23 mouse cellular contexts compared by ENCODE assay signal in the genomic region with DNA sequence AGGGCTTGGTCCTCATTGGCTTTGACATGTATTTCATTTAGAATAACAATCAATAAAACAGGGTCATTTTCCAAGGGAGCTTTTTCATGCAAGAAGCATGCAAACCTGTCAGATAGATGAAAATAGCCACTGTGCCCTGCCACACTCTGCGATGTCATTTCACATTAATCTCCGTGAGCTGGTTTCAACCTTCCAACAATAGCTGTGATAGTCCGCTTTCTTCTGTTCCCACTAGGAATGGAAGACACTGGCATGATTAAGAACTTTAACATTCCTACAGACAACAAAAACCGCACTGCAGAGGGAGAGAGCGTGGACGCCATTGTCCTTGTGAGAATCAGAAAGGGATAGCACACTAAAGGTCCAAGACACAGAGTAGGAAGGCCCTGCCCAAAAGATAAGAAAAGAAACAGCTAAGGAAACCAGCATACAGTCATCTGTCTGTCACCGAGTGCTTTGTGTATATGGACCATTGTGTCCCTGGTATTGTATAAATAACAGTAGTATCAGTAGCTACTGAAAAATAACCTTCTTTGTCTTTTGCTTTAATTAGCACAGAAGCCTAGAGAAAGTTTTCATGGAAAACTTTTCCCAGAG.
DNase-seq lines count a peak whose midpoint lies in the region; ATAC-seq lines count a peak whose summit lies in the region.
"Had no signal": no experiment of that assay in that cellular context is flagged by ENCODE, and none has a peak within 500 bp of the region (broad histone marks: within the 10 kb centered on the region; RNA-seq: fewer than 3 reads in every experiment).

No protein-coding gene starts in this region.

- no peaks in the 10 kb centered on the region for H3K27me3 ChIP-seq in hindbrain, embryonic 11.5 days (ENCODE audit: control insufficient read depth, insufficient read depth, low read length)
- no peaks in the 10 kb centered on the region for H3K27me3 ChIP-seq in hindbrain, embryonic 12.5 days
- H3K27me3 ChIP-seq: embryonic facial prominence, embryonic 13.5 days; hindbrain, embryonic 15.5 days; limb, embryonic 15.5 days; liver, embryonic 15.5 days; midbrain, embryonic 13.5 days had no signal

- H3K4me2 ChIP-seq in hindbrain, embryonic 11.5 days (replicated peaks; ENCODE audit: low read depth, low read length), result no peak overlapping the region
- H3K4me2 ChIP-seq in hindbrain, embryonic 12.5 days (replicated peaks), result no peak overlapping the region
- H3K4me2 ChIP-seq: embryonic facial prominence, embryonic 13.5 days; hindbrain, embryonic 15.5 days; limb, embryonic 15.5 days; liver, embryonic 15.5 days; midbrain, embryonic 13.5 days had no signal

- H3K36me3 ChIP-seq in hindbrain, embryonic 11.5 days (ENCODE audit: control insufficient read depth, insufficient read depth, low read length), result no peaks in the 10 kb centered on the region
- H3K36me3 ChIP-seq in hindbrain, embryonic 12.5 days, result no peaks in the 10 kb centered on the region
- H3K36me3 ChIP-seq: embryonic facial prominence, embryonic 13.5 days; hindbrain, embryonic 15.5 days; limb, embryonic 15.5 days; liver, embryonic 15.5 days; midbrain, embryonic 13.5 days had no signal

- WGBS in hindbrain, embryonic 11.5 days, result 45% methylated on average over 7 of the region's 7 CpGs
- WGBS in hindbrain, embryonic 12.5 days, result 40% methylated on average over 7 of the region's 7 CpGs

- ATAC-seq in hindbrain, embryonic 11.5 days (ENCODE audit: low FRiP score), result peak; percentile 47
- no peak for ATAC-seq in hindbrain, embryonic 12.5 days (ENCODE audit: low FRiP score)
- ATAC-seq: CD4-positive, CD25-positive, alpha-beta regulatory T cell, adult 4 months; forebrain, embryonic 14.5 days; midbrain, embryonic 13.5 days had no signal

- H3K9me3 ChIP-seq in hindbrain, embryonic 11.5 days (ENCODE audit: control insufficient read depth, low read length), result no peaks in the 10 kb centered on the region
- no peaks in the 10 kb centered on the region for H3K9me3 ChIP-seq in hindbrain, embryonic 12.5 days (replicated peaks)
- H3K9me3 ChIP-seq: embryonic facial prominence, embryonic 13.5 days; hindbrain, embryonic 15.5 days; limb, embryonic 15.5 days; liver, embryonic 15.5 days; midbrain, embryonic 13.5 days had no signal

- H3K9ac ChIP-seq in hindbrain, embryonic 11.5 days (ENCODE audit: low read depth, low read length), result no peak overlapping the region
- H3K9ac ChIP-seq in hindbrain, embryonic 12.5 days, result no peak overlapping the region
- H3K9ac ChIP-seq: embryonic facial prominence, embryonic 13.5 days; hindbrain, embryonic 15.5 days; limb, embryonic 15.5 days; liver, embryonic 15.5 days; midbrain, embryonic 13.5 days had no signal

- H3K4me3 ChIP-seq in hindbrain, embryonic 11.5 days (ENCODE audit: low read depth, low read length), result no peak overlapping the region
- no peak overlapping the region for H3K4me3 ChIP-seq in hindbrain, embryonic 12.5 days
- H3K4me3 ChIP-seq: embryonic facial prominence, embryonic 13.5 days; gastrocnemius, adult 2 months; hindbrain, embryonic 15.5 days; left cerebral cortex, adult 2 months; limb, embryonic 15.5 days; liver, embryonic 15.5 days; midbrain, embryonic 13.5 days had no signal

- H3K27ac ChIP-seq in hindbrain, embryonic 11.5 days (ENCODE audit: low read depth, low read length), result no peak overlapping the region
- no peak overlapping the region for H3K27ac ChIP-seq in hindbrain, embryonic 12.5 days
- H3K27ac ChIP-seq: embryonic facial prominence, embryonic 13.5 days; gastrocnemius, adult 2 months; hindbrain, embryonic 15.5 days; kidney, postnatal 0 days; left cerebral cortex, adult 2 months; limb, embryonic 15.5 days; liver, embryonic 15.5 days; midbrain, embryonic 13.5 days had no signal

- peak; percentile 13 for DNase-seq in hindbrain, embryonic 11.5 days (ENCODE audit: low spot score)
- peak; percentile 6 for DNase-seq in embryo, embryonic 9.5 days (ENCODE audit: extremely low spot score)
- peak; percentile 35 for DNase-seq in lung, postnatal 25 days (ENCODE audit: low spot score)
- DNase-seq in retina, postnatal 7 days (ENCODE audit: low read depth, low spot score), result peak; percentile 8
- no peak for DNase-seq in kidney, postnatal 10 days
- DNase-seq in left cerebral cortex, postnatal 10 days (ENCODE audit: extremely low spot score in 1 of 2, low spot score in 2 of 2), result no peak
- DNase-seq: adrenal gland, postnatal 25 days; cerebellum, adult 9-10 months; gastrocnemius, adult 2 months; heart, postnatal 36 days; kidney, adult 2 months; left cerebral cortex, postnatal 4 days; thymus, adult 2 months had no signal

- no peaks in the 10 kb centered on the region for H3K4me1 ChIP-seq in hindbrain, embryonic 11.5 days (replicated peaks; ENCODE audit: control insufficient read depth, insufficient read depth, low read length)
- no peaks in the 10 kb centered on the region for H3K4me1 ChIP-seq in hindbrain, embryonic 12.5 days
- H3K4me1 ChIP-seq: embryonic facial prominence, embryonic 13.5 days; limb, embryonic 15.5 days; liver, embryonic 15.5 days; midbrain, embryonic 13.5 days had no signal

- intact Hi-C loops in left cerebral cortex, postnatal 10 days (cut with DNase I), result no loop called here

Comparison
In these comparisons a context has a peak if more than half of its experiments do, and no peak if none do; other contexts are left out.
1. DNase-seq: peak in hindbrain, embryonic 11.5 days (single experiment), embryo, embryonic 9.5 days (single experiment), lung, postnatal 25 days (single experiment) and retina, postnatal 7 days (single experiment); none in kidney, postnatal 10 days (single experiment) and left cerebral cortex, postnatal 10 days (0 of 2).